Mouse (Mus musculus): ENCODE results near the gene Txndc9. TPM values are rescaled to one million over a fixed set of nuclear protein-coding genes. Genes with fewer than 3 reads are reported as not detected.

The Txndc9 gene
- polyA plus RNA-seq, 1 experiment from 2014 or later, result 103 TPM

Other genes with a start within 250 kb of the Txndc9 start
- gene Tsga10, start 131.5 kb downstream of the Txndc9 start, polyA plus RNA-seq (2015; fragmentation: Nextera tagmentation; extraction: Ambion mirVana), result 4.1 and 4.8 TPM in 2 replicates
- 8.0 and 8.1 TPM in 2 replicates for gene Lipt1, start 126.2 kb downstream of the Txndc9 start, polyA plus RNA-seq (2015; fragmentation: Nextera tagmentation; extraction: Ambion mirVana)
- 9.1 and 12.5 TPM in 2 replicates for gene Mitd1, start 107.5 kb downstream of the Txndc9 start, polyA plus RNA-seq (2015; fragmentation: Nextera tagmentation; extraction: Ambion mirVana)
- gene Mrpl30, start 107.4 kb downstream of the Txndc9 start, polyA plus RNA-seq (2015; fragmentation: Nextera tagmentation; extraction: Ambion mirVana), result 239 and 276 TPM in 2 replicates
- not detected in 2 replicates for gene Lyg2, start 81.4 kb downstream of the Txndc9 start, polyA plus RNA-seq (2015; fragmentation: Nextera tagmentation; extraction: Ambion mirVana)
- gene Lyg1, start 40.1 kb downstream of the Txndc9 start, polyA plus RNA-seq (2015; fragmentation: Nextera tagmentation; extraction: Ambion mirVana), result not detected in 2 replicates
- gene Eif5b, start 117 bp upstream of the Txndc9 start, polyA plus RNA-seq (2015; fragmentation: Nextera tagmentation; extraction: Ambion mirVana), result 16.8 and 18.7 TPM in 2 replicates
- gene Rev1, start 131.9 kb upstream of the Txndc9 start, polyA plus RNA-seq (2015; fragmentation: Nextera tagmentation; extraction: Ambion mirVana), result 15.2 and 16.3 TPM in 2 replicates

All from heart, embryonic 15.5 days (tissue).